Mouse (Mus musculus) neural tube, embryonic 10.5 days (tissue): ENCODE measurements around the gene Naaa.

Source experiments
- DNase-seq: peaks from one replicate; pipeline ENCODE4 v3.0.0-alpha.2; 2017; ENCODE audit warnings: low spot score; ENCODE audit errors: extremely low spot score

Naaa gene

GRCm38 (mm10) chr5:92263761-92264359 is 14.1 kb downstream of the Naaa start:
- no peak for DNase-seq

GRCm38 (mm10) chr5:92262646-92263045 is 15.3 kb downstream of the Naaa start:
- DNase-seq, result no peak

GRCm38 (mm10) chr5:92256218-92256617 is 21.8 kb downstream of the Naaa start, which contains the start of gene Ppef2:
Gene Ppef2 (minus strand): TSS chr5:92256278.
- peak; percentile 28 for DNase-seq

- no peak for DNase-seq
Observed at GRCm38 (mm10) chr5:92254476-92254875, 23.5 kb downstream of the Naaa start.

GRCm38 (mm10) chr5:92252797-92253343 is 25.1 kb downstream of the Naaa start:
- peak; percentile 30 for DNase-seq

- DNase-seq, result no peak
Observed at GRCm38 (mm10) chr5:92252031-92252430, 25.9 kb downstream of the Naaa start.

- DNase-seq, result no peak
Observed at GRCm38 (mm10) chr5:92248614-92249013, 29.4 kb downstream of the Naaa start.

- DNase-seq, result no peak
Observed at GRCm38 (mm10) chr5:92245483-92245882, 32.5 kb downstream of the Naaa start.

GRCm38 (mm10) chr5:92244900-92245299 is 33.1 kb downstream of the Naaa start:
- DNase-seq, result no peak

GRCm38 (mm10) chr5:92240769-92241168 is 37.2 kb downstream of the Naaa start:
- no peak for DNase-seq

GRCm38 (mm10) chr5:92239333-92240232 is 38.4 kb downstream of the Naaa start:
- DNase-seq, result peak; percentile 60

GRCm38 (mm10) chr5:92234939-92235557 is 42.9 kb downstream of the Naaa start:
- DNase-seq, result no peak

GRCm38 (mm10) chr5:92233366-92233765 is 44.6 kb downstream of the Naaa start:
- no peak for DNase-seq

GRCm38 (mm10) chr5:92231836-92232235 is 46.1 kb downstream of the Naaa start:
- no peak for DNase-seq

- DNase-seq, result no peak
Observed at GRCm38 (mm10) chr5:92230306-92230705, 47.7 kb downstream of the Naaa start.

- no peak for DNase-seq
Observed at GRCm38 (mm10) chr5:92229514-92229913, 48.5 kb downstream of the Naaa start.

GRCm38 (mm10) chr5:92228776-92229175 is 49.2 kb downstream of the Naaa start:
- DNase-seq, result no peak

GRCm38 (mm10) chr5:92227782-92228181 is 50.2 kb downstream of the Naaa start:
- no peak for DNase-seq

GRCm38 (mm10) chr5:92220287-92220902 is 57.6 kb downstream of the Naaa start:
- DNase-seq, result no peak

- no peak for DNase-seq
Observed at GRCm38 (mm10) chr5:92219826-92220225, 58.1 kb downstream of the Naaa start.
